Mouse (Mus musculus) Muller cell, postnatal 12 days (primary cell): ENCODE results near the gene Pdhb.
A peak's percentile ranks its signal among the peaks of the same experiment; 100 is the strongest.

ENCODE experiments used
- DNase-seq: peaks from one replicate; pipeline ENCODE4 v3.0.0-alpha.2; 2015; ENCODE audit errors: inconsistent ontology term

Pdhb gene

GRCm38 (mm10) chr14:8172507-8173410 lies at the start of gene Pdhb:
Pdhb (minus strand) TSS chr14:8173025.
- peak; percentile 99 for DNase-seq

DNA sequence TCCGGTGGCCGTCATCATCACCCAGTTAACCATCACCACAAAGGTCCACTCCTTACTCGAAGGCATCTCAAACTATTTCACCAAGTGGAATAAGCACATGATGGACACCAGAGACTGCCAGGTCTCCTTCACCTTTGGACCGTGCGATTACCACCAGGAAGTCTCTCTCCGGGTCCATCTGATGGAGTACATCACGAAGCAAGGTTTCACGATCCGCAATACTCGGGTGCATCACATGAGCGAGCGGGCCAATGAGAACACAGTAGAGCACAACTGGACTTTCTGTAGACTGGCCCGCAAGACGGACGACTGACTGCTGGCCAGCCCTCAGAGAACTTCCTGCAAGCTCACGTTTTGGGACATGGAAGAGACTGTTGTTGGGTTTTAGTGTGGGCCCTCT lies 49.7 kb upstream of the Pdhb start:
- no peak for DNase-seq

DNA sequence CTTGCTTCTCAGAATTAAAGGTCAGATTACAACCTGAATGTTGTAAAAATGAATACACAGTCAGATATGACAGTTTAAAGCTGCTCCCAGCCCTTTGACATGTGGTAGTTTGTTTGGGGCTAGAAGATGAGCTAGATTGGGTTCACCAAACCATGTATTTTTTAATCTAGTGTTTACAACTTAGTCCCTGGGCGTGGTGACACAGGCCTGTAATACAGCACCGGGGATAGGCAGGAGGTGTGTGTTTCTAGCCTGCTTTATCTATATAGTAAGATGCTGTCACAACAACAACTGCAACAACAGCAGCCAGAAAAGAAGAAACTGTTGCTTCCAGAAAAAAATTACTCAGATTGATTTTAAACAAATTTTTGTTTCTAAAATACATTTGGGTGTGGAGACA lies 48.1 kb upstream of the Pdhb start:
- no peak for DNase-seq

DNA sequence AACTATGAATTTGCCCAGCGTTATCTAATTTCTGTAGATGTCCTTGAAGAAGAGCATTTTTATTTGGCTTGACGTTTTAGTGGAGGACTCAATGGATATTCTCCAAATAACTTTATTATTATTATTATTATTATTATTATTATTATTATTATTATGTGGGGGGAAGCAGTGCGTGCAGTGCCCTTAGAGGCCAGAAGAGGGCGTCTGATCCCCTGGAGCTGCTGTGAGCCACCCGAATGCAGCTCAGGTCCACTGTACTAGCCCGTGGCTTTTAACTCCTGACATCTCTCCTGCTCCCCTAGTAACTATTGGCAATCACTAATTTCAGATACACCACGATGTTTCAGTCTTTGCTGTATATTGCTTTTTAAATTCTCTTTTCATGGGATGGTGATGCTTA lies 47.5 kb upstream of the Pdhb start:
- no peak for DNase-seq

DNA sequence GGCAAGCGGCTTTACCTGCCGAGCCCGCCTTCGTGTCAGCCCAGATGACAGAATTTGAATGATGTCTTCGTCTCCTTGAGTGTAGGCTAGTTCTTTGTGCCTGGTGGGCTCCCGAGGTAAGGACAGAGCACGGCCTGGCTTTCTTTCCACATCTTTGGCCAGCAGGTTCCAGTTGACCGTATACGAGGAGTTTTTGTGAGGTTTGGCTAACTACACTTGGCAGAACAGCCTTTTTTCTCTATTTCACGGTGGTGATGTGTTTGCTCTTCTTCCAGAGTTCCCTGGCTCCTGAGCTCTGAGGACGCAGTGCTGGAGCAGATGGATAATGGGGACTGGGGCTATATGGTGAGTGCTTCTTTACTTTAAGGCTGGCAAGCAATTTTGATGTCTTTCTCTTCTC lies 47.1 kb upstream of the Pdhb start:
- no peak for DNase-seq

DNA sequence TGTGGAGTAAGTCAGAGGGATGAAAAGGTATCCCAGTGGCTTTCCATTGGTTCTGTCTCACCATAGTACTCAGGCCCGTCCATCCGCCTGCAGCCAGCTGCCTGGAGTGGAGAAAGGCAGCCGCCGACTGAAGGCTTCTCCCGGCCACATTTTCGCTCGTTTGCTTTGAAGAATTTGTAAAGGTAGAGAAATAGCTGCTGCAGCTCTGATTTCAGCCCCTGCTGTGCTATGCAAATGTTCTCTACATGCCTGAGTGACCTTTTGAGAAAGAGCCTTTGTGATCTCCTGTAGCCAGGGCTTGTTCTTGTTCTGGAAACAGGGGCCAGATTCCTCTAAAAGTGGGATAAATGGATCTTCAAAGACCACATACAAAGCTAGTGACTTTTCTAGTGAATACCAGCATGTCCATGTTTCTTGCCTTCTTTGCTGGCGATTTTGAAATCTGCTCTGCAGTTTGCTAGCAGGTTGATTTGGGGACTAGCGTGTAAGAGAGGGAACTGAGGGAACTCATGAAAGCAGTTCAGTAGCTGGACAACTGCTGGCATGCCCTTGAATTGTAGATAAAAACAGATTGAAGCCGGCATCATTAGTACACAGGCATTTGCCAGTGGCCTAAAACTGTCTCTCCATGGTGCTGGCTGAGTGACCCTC lies 46.0 kb upstream of the Pdhb start:
- DNase-seq, result peak; percentile 81

- DNase-seq, result no peak
These were observed 45.4 kb upstream of the Pdhb start for GRCm38 (mm10) chr14:8218238-8218637.

- DNase-seq, result no peak
These were observed 43.3 kb upstream of the Pdhb start for GRCm38 (mm10) chr14:8216100-8216499.

DNA sequence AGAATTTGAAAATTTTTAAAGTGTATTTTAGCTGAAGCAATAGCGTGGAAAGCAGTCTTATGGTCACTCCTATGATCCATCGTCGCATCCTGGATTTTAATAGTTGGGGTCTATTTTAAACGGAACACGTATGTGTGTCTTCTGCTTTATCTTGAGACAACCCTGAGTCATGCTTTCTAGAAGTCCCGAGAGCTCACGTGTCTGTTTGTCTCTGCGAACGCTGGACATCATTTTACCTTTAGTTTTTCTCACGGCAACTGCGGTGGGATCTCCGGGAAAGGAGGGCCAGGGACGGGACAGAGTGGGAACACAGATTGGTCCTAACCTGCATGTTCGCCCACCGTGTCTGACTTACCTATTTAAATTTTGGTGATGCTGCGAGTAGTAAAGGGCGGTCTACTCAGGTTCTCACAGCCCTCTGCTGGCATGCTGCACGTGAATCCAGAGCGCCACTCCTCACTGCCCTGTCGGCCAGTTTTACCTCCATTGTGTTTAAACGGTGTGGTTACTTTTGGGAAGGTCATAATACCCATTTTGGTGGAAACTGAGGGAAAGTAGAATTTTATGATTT lies 42.5 kb upstream of the Pdhb start:
- peak; percentile 25 for DNase-seq

GRCm38 (mm10) chr14:8214299-8215207 lies 41.7 kb upstream of the Pdhb start:
- DNase-seq, result peak; percentile 71

- peak; percentile 98 for DNase-seq
These were observed 41.0 kb upstream of the Pdhb start, which contains the start of gene Kctd6 for GRCm38 (mm10) chr14:8213803-8214224. Kctd6 (plus strand) TSS chr14:8214140.

- no peak for DNase-seq
These were observed 40.2 kb upstream of the Pdhb start for GRCm38 (mm10) chr14:8212996-8213395.

- DNase-seq, result no peak
These were observed 37.1 kb upstream of the Pdhb start for GRCm38 (mm10) chr14:8209896-8210295.

DNA sequence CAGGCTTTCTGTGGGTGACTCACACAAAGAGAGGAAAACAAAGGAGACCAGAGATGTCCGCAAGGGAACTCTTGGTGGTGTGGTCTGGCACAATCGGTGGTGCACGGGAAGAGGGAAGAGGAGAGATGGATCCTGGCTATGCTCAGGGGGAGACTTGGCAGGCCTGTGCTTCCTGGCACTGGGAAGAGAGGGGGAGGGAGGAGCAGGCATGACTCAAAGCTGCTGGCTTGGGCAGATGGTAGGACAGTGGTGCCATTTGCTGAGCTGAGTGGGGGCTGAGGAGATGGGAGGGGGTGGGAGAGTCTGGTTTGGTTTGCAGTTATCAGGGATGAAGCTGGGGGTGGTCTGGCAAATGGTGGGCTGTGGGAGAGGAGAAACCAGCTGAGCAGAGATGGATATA lies 36.1 kb upstream of the Pdhb start:
- peak; percentile 85 for DNase-seq

GRCm38 (mm10) chr14:8207543-8207942 lies 34.7 kb upstream of the Pdhb start:
- DNase-seq, result no peak

- DNase-seq, result no peak
These were observed 34.3 kb upstream of the Pdhb start for GRCm38 (mm10) chr14:8207105-8207504.

DNA sequence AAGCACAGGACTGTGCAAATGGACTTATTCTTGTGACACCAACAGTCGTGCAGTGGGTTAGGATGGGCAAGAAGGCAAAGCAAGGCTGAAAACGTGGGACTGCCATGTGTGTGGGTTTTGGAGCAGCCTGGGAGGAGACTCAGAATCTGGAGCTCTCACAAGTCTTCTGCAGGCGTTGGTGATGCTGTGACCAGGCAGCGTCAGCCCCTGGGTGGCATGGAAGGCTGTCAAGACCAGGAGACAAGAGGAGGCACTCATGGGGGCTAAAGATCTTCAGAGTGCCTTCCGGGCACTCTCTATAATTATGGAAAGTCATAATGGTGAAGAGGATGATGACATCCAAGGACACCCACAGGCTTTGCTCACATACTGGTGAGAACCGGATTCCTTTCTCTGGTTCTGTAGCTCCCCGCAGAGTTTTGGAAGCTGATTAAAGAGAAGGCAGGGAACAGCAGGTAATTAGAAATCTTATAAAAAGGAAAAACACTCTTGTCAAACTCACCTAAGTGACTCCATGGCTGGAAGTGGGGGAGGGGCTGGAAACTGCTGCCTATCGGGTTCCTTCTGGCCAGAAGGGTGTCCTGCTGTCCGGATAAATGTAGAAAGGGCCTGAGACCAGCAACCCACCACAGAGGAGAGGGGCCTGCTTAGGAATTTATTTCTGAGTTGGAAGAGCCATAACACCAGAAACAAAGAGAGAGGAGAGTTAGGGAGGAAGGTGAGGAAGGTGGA lies 33.5 kb upstream of the Pdhb start:
- DNase-seq, result no peak

DNA sequence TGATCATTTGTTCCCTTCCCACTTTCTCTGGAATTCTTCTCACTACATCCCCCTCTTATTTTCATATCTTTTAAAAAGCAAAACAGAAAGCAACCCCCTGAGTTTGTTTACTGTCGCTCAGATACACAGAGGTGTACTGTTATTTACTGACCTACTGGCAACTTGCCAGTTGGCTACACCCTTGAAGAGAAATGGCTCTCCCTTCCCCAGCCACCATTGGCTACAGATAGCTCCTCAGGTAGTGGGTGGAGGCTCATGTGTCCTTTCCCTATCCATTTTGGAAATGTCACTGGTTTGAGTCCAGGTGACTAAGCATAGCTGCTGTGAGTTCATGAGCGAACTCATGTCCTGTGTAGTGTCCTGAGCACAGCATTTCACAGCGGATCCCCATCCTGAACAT lies 28.9 kb upstream of the Pdhb start:
- no peak for DNase-seq

DNA sequence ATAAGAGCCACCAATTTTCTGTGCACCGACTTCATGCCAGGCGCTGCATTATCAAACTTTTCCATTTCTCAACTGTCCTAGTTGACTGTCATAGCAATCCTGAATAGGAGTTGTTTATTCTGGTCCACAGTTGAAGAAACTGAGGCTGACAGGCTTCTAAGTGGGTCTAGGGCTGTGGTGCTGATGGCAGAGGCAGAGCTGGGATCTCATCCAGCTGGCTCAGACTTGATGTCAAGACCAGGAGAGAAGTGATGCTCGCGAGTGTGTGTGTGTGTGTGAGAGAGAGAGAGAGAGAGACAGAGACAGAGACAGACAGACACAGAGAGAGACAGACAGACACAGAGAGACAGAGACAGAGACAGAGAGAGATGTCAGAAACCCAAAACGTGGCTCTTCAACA lies 27.9 kb upstream of the Pdhb start:
- DNase-seq, result no peak

GRCm38 (mm10) chr14:8192727-8193126 lies 19.9 kb upstream of the Pdhb start:
- DNase-seq, result no peak
